Mouse (Mus musculus): ENCODE measurements around the gene Prr7. TPM values are rescaled to one million over a fixed set of nuclear protein-coding genes. Genes with fewer than 3 reads are reported as not detected.

The Prr7 gene
- polyA plus RNA-seq, 1 experiment from 2014 or later = 6.7 TPM

DNA sequence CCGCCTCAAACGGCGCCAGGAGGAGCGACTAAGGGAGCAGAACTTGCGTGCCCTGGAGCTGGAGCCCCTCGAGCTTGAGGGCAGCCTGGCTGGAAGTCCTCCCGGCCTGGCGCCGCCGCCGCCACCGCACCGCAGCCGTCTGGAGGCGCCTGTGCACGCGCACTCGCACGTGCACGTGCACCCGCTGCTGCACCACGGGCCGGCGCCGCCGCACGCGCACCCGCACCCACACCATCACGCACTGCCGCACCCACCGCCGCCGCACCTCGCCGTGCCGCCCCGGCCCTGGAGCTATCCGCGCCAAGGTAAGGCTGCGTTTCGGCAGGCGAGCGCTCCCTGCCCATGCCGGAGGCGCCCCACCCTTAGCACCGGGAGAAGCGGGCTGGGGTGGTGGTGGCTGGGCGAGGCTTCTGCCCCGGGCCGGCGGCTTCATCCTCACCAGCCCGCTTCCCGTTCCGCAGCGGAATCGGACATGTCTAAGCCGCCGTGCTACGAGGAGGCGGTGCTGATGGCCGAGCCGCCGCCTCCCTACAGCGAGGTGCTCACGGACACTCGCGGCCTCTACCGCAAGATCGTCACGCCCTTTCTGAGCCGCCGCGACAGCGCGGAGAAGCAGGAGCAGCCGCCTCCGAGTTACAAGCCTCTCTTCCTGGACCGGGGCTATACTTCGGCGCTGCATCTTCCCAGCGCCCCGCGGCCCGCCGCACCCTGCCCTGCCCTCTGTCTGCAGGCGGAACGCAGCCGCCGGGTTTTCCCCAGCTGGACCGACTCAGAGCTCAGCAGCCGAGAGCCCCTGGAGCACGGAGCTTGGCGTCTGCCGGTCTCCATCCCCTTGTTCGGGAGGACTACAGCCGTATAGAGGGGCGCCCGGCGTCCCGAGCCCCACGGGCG is 8.3 kb downstream of the Prr7 start:
- ATAC-seq (ENCODE audit: low read depth) = peak; percentile 62
- H3K9me3 ChIP-seq (ENCODE audit: control insufficient read depth, low read length) = no peaks in the 10 kb centered on the region

DNA sequence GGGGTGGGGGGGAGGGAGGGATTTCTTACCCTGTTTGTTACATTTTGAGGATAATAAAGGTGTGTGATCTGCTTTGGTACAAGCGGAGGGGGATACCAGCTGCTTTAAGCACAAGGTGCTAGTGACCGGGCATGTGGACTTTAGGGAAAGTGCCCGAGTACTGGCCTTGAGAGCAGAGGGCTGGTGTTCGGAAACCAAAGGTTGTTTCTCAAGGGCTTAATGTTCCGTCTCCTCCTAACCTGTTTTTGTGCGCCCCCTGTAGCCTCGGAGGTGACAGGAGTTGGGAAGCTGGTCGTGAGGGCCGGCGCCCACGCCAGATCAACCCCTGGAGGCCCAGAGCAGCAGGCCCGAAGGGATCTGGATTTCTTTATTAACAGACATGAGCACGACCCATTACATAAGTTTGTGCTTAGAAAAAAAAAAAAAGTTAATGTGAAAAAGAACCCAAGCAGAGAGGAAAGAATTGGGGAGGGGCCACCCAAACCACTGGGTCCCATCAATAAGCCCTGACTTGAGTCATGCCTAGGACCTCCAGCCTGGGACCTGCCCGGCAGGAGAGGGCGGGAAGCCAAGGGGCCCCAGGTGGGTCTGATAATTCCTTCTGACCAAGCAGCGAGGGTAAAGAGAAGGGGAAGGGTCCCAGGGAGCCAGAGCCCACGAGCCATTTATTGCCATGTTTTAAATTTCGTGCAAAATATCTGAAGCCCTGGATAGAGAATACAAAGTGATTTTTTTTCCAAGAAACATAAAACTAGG is 9.2 kb downstream of the Prr7 start:
- Histone ChIP-seq H3K36me3 (ENCODE audit: control insufficient read depth, insufficient read depth, low read length) (peaks cover 50% of the 10 kb centered on the region), H3K27me3 (ENCODE audit: control insufficient read depth, insufficient read depth, low read length) (no peaks in the 10 kb centered on the region; the same call in 1 of the 2 replicates), H3K4me3 (ENCODE audit: low read depth, low read length) (peak overlapping the region; percentile 50), H3K9me3 (ENCODE audit: control insufficient read depth, low read length) (no peaks in the 10 kb centered on the region), H3K27ac (ENCODE audit: low read depth, low read length) (peak overlapping the region; percentile 92), H3K9ac (replicated peaks; ENCODE audit: low read depth, low read length) (peak overlapping the region; percentile 89), H3K4me1 (ENCODE audit: control insufficient read depth, insufficient read depth, low read length) (peaks cover 61% of the 10 kb centered on the region), H3K4me2 (ENCODE audit: low read depth, low read length) (peak overlapping the region; percentile 99)
- no peak for ATAC-seq (ENCODE audit: low read depth)
- 20% methylated on average over 18 of the region's 18 CpGs for WGBS

More for the DNA sequence above, 8.3 kb downstream of the Prr7 start:
- Histone ChIP-seq H3K4me1 (ENCODE audit: control insufficient read depth, insufficient read depth, low read length) (peaks cover 61% of the 10 kb centered on the region), H3K36me3 (ENCODE audit: control insufficient read depth, insufficient read depth, low read length) (peaks cover 42% of the 10 kb centered on the region), H3K9ac (replicated peaks; ENCODE audit: low read depth, low read length) (peak overlapping the region; percentile 89), H3K27ac (ENCODE audit: low read depth, low read length) (peak overlapping the region; percentile 92), H3K4me2 (ENCODE audit: low read depth, low read length) (peak overlapping the region; percentile 99), H3K4me3 (ENCODE audit: low read depth, low read length) (peak overlapping the region; percentile 50), H3K27me3 (ENCODE audit: control insufficient read depth, insufficient read depth, low read length) (no peaks in the 10 kb centered on the region; the same call in 1 of the 2 replicates)
- WGBS = under 1% methylated on average over 91 of the region's 103 CpGs

DNA sequence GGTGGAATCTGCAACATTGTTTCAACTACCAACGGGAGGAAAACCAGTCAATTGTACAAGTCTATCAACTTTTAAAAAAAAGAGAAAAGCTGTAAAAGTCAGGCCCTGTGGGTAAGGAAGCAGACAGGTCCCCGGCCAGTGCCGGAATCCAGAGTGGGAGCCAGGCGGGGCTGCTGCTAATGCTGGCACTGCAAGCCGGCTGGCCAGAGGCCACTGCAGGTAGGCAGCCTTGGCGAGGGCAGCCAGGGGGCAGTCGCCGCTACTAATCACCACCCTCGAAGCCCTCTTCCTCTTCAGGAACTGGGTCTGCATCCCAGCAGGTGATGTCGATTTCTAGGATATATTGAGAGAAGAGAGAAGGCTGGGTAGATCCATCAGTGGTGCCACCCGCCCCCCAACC is 9.9 kb downstream of the Prr7 start:
- H3K4me1 ChIP-seq (ENCODE audit: control insufficient read depth, insufficient read depth, low read length) = peaks cover 60% of the 10 kb centered on the region
- ATAC-seq (ENCODE audit: low read depth) = no peak
- H3K9me3 ChIP-seq (ENCODE audit: control insufficient read depth, low read length) = no peaks in the 10 kb centered on the region
- H3K4me3 ChIP-seq (ENCODE audit: low read depth, low read length) = no peak overlapping the region
- no peak overlapping the region for H3K9ac ChIP-seq (replicated peaks; ENCODE audit: low read depth, low read length)
- no peak overlapping the region for H3K4me2 ChIP-seq (ENCODE audit: low read depth, low read length)
- peak overlapping the region; percentile 28; the same call in 1 of the 2 replicates for H3K27ac ChIP-seq (ENCODE audit: low read depth, low read length)
- H3K36me3 ChIP-seq (ENCODE audit: control insufficient read depth, insufficient read depth, low read length) = peaks cover 54% of the 10 kb centered on the region
- no peaks in the 10 kb centered on the region for H3K27me3 ChIP-seq (ENCODE audit: control insufficient read depth, insufficient read depth, low read length)
- WGBS = 55% methylated on average over 11 of the region's 11 CpGs

DNA sequence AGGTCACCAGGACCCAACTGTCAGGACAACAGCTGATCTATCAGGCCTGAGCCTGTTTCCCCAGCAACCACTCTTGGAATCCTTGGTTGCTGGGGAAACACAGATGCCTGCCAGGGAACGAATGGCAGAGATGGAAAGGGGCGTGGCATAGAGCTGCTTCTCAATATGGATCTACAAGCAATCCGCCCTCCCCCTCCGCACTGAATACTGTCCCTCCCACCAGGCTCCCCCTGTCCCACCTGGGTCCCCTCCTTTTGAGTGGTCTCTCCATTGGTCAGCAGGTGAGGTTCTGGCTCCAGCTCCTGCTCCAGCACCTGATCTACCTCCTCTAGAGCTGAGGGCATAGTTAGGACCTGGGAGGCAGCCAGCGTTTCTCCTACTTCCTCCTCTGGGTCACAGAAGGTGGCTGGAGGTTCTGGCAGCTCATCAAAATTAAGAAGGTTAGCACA is 10.6 kb downstream of the Prr7 start:
- 0 out of 2 replicates have a peak overlapping the region, but pooled peaks have one; percentile 11 for H3K9ac ChIP-seq (replicated peaks; ENCODE audit: low read depth, low read length)
- peak overlapping the region; percentile 46; the same call in 1 of the 2 replicates for H3K27ac ChIP-seq (ENCODE audit: low read depth, low read length)
- ATAC-seq (ENCODE audit: low read depth) = no peak
- 15% methylated on average over 5 of the region's 5 CpGs for WGBS
- no peaks in the 10 kb centered on the region for H3K27me3 ChIP-seq (ENCODE audit: control insufficient read depth, insufficient read depth, low read length)
- H3K4me3 ChIP-seq (ENCODE audit: low read depth, low read length) = no peak overlapping the region
- H3K9me3 ChIP-seq (ENCODE audit: control insufficient read depth, low read length) = no peaks in the 10 kb centered on the region
- H3K36me3 ChIP-seq (ENCODE audit: control insufficient read depth, insufficient read depth, low read length) = peaks cover 61% of the 10 kb centered on the region
- peaks cover 53% of the 10 kb centered on the region for H3K4me1 ChIP-seq (ENCODE audit: control insufficient read depth, insufficient read depth, low read length)
- H3K4me2 ChIP-seq (ENCODE audit: low read depth, low read length) = peak overlapping the region; percentile 6; the same call in 1 of the 2 replicates

DNA sequence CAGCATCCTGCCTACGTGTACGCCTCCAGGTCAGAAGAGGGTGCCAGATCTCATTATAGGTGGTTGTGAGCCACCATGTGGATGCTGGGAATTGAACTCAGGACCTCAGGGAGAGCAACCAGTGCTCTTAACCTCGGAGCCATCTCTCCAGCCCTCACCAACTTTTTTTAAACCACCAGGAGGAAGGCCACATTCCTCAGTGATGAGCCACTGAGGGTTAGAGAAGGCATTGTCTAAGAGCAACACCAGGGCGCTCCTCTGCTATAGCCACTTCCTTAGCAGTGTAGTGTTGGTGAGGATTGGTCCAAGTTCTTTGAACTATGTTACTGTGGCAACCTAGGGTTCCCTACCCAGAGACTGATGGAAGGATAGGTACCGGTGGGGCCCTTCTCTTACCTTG is 11.7 kb downstream of the Prr7 start:
- Histone ChIP-seq H3K4me1 (ENCODE audit: control insufficient read depth, insufficient read depth, low read length) (peaks cover 44% of the 10 kb centered on the region), H3K4me2 (ENCODE audit: low read depth, low read length) (no peak overlapping the region), H3K27me3 (ENCODE audit: control insufficient read depth, insufficient read depth, low read length) (no peaks in the 10 kb centered on the region), H3K27ac (ENCODE audit: low read depth, low read length) (no peak overlapping the region), H3K36me3 (ENCODE audit: control insufficient read depth, insufficient read depth, low read length) (peaks cover 72% of the 10 kb centered on the region), H3K4me3 (ENCODE audit: low read depth, low read length) (no peak overlapping the region), H3K9ac (replicated peaks; ENCODE audit: low read depth, low read length) (no peak overlapping the region), H3K9me3 (ENCODE audit: control insufficient read depth, low read length) (no peaks in the 10 kb centered on the region)
- no peak for ATAC-seq (ENCODE audit: low read depth)
- 88% methylated on average over 5 of the region's 5 CpGs for WGBS

DNA sequence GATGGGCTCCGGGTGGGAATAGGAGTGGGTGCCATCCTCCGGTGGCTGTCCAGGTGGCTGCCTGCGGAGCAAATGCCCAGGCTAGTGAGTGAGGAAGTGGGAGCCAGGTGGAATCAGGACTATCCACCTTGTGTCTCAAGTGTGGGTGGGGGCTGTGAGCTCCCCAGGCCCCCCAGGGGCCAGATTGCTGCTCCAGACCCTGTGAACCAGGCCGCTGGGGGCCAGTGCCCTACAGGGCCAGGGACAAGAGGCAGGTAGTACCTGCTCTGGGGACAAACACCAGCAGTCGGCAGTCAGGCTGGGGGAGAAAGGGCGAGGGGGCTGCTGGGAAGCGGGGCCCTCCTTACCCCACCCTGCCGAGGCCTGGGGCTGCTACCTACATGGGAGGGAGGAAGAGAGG is 12.2 kb downstream of the Prr7 start:
- WGBS = 96% methylated on average over 8 of the region's 8 CpGs
- Histone ChIP-seq H3K4me1 (ENCODE audit: control insufficient read depth, insufficient read depth, low read length) (peaks cover 39% of the 10 kb centered on the region), H3K4me2 (ENCODE audit: low read depth, low read length) (no peak overlapping the region), H3K9me3 (ENCODE audit: control insufficient read depth, low read length) (no peaks in the 10 kb centered on the region), H3K9ac (replicated peaks; ENCODE audit: low read depth, low read length) (no peak overlapping the region), H3K36me3 (ENCODE audit: control insufficient read depth, insufficient read depth, low read length) (peaks cover 77% of the 10 kb centered on the region), H3K27ac (ENCODE audit: low read depth, low read length) (no peak overlapping the region), H3K4me3 (ENCODE audit: low read depth, low read length) (no peak overlapping the region), H3K27me3 (ENCODE audit: control insufficient read depth, insufficient read depth, low read length) (no peaks in the 10 kb centered on the region)
- no peak for ATAC-seq (ENCODE audit: low read depth)

DNA sequence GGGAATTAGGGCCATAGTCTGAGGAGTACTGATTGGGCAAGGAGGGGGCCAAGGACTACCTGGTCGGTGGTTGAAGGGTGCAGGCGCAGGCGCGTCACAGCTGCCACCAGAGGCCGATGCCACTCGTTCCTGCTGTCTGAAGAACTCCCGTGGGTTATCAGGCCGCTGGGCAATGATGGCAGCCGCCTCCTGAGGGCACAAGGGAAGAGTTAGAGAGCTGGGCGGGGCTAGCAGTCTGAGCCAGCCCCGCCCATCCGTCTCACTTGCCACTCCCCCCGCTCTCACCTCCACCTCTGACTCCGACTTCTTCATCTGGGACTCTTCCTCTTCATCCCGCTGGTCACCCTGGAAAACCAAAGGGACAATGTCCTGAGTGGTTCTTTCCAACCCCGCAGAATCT is 13.4 kb downstream of the Prr7 start:
- Histone ChIP-seq H3K36me3 (ENCODE audit: control insufficient read depth, insufficient read depth, low read length) (peaks cover 89% of the 10 kb centered on the region), H3K4me3 (ENCODE audit: low read depth, low read length) (no peak overlapping the region), H3K9me3 (ENCODE audit: control insufficient read depth, low read length) (no peaks in the 10 kb centered on the region), H3K4me1 (ENCODE audit: control insufficient read depth, insufficient read depth, low read length) (peaks cover 33% of the 10 kb centered on the region), H3K27ac (ENCODE audit: low read depth, low read length) (no peak overlapping the region), H3K9ac (replicated peaks; ENCODE audit: low read depth, low read length) (no peak overlapping the region), H3K27me3 (ENCODE audit: control insufficient read depth, insufficient read depth, low read length) (no peaks in the 10 kb centered on the region), H3K4me2 (ENCODE audit: low read depth, low read length) (no peak overlapping the region)
- WGBS = 71% methylated on average over 16 of the region's 16 CpGs
- ATAC-seq (ENCODE audit: low read depth) = no peak

DNA sequence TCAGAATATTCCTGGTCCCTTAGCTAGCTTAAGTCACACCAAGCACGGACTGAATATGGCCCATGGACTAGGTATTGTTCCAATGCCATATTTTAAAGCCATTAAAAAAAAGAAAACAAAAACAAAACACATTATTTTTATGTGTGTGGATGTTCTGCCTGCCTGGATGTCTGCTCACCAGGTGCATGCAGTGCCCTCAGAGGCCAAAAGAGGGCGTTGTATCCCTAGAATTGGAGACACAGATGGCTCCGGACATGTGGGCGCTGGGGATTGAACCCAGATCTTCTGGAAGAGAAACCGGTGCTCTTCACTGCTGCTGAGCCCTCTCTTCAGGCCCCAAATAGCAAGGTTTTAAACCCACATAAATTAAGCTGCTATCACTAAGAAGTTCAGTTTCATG is 14.0 kb downstream of the Prr7 start:
- 61% methylated on average over 5 of the region's 5 CpGs for WGBS
- Histone ChIP-seq H3K9me3 (ENCODE audit: control insufficient read depth, low read length) (no peaks in the 10 kb centered on the region), H3K9ac (replicated peaks; ENCODE audit: low read depth, low read length) (no peak overlapping the region), H3K36me3 (ENCODE audit: control insufficient read depth, insufficient read depth, low read length) (peaks cover 93% of the 10 kb centered on the region), H3K4me1 (ENCODE audit: control insufficient read depth, insufficient read depth, low read length) (peaks cover 33% of the 10 kb centered on the region), H3K27me3 (ENCODE audit: control insufficient read depth, insufficient read depth, low read length) (no peaks in the 10 kb centered on the region), H3K4me2 (ENCODE audit: low read depth, low read length) (no peak overlapping the region), H3K27ac (ENCODE audit: low read depth, low read length) (no peak overlapping the region), H3K4me3 (ENCODE audit: low read depth, low read length) (no peak overlapping the region)
- ATAC-seq (ENCODE audit: low read depth) = no peak

DNA sequence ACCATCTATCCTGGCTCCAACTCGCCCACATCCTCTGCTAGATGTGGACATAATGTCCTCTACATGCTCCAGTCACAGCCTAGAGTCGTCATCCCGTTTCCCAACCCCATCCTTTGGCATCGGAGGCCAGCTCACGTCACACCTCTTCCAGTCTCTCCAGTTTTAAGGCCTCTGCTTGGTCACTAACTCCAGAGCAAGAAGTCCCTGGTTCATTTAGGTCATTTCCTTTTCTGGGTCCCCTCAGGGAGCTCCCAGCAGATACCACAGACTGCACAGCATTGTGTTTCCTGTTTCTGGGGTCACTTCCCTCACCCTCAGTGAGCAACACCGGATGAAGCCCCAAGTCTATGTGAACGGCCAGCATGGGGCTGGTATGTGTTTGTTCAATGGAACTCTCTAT is 14.9 kb downstream of the Prr7 start:
- no peak overlapping the region for H3K27ac ChIP-seq (ENCODE audit: low read depth, low read length)
- peaks cover 33% of the 10 kb centered on the region for H3K4me1 ChIP-seq (ENCODE audit: control insufficient read depth, insufficient read depth, low read length)

More for the DNA sequence above, 14.9 kb downstream of the Prr7 start:
- Histone ChIP-seq H3K4me3 (ENCODE audit: low read depth, low read length) (no peak overlapping the region), H3K36me3 (ENCODE audit: control insufficient read depth, insufficient read depth, low read length) (peaks cover 85% of the 10 kb centered on the region), H3K4me2 (ENCODE audit: low read depth, low read length) (no peak overlapping the region), H3K9ac (replicated peaks; ENCODE audit: low read depth, low read length) (no peak overlapping the region), H3K27me3 (ENCODE audit: control insufficient read depth, insufficient read depth, low read length) (no peaks in the 10 kb centered on the region), H3K9me3 (ENCODE audit: control insufficient read depth, low read length) (no peaks in the 10 kb centered on the region)
- no peak for ATAC-seq (ENCODE audit: low read depth)
- 87% methylated on average over 7 of the region's 7 CpGs for WGBS
